Mouse (Mus musculus) hindbrain, embryonic 13.5 days (tissue): ENCODE measurements around the gene Col16a1. TPM values are rescaled to one million over a fixed set of nuclear protein-coding genes. Genes with fewer than 3 reads are reported as not detected.

ENCODE experiments used
- ATAC-seq: fragments of 200-750 bp; cut with Nextera tagmentation; 2 replicates; pipeline ENCODE4 v1.8.0; 2017; ENCODE audit warnings: moderate TSS enrichment; ENCODE audit not compliant: low FRiP score
- H3K27ac ChIP-seq: fragments of 300-500 bp; sonication (generic); 2 replicates; pipeline ENCODE4 v1.5.1; 2015; ENCODE audit warnings: inconsistent platforms, mild to moderate bottlenecking, moderate library complexity
- H3K27me3 ChIP-seq: fragments of 300-500 bp; sonication (generic); 2 replicates; pipeline ENCODE4 v1.6.1; 2015; ENCODE audit warnings: mild to moderate bottlenecking, inconsistent platforms
- H3K36me3 ChIP-seq: fragments of 300-500 bp; sonication (generic); 2 replicates; pipeline ENCODE4 v1.6.1; 2015; ENCODE audit warnings: mild to moderate bottlenecking, inconsistent platforms
- H3K4me1 ChIP-seq: fragments of 300-500 bp; sonication (generic); replicated peaks from 2 replicates; pipeline ENCODE4 v1.6.1; 2015; ENCODE audit warnings: inconsistent platforms
- H3K4me2 ChIP-seq: fragments of 300-500 bp; sonication (generic); 2 replicates; pipeline ENCODE4 v1.6.1; 2015; ENCODE audit warnings: inconsistent platforms, mild to moderate bottlenecking, moderate library complexity
- H3K4me3 ChIP-seq: fragments of 300-500 bp; sonication (generic); 2 replicates; pipeline ENCODE4 v1.5.1; 2015; ENCODE audit warnings: mild to moderate bottlenecking, inconsistent platforms
- H3K9ac ChIP-seq: fragments of 300-500 bp; sonication (generic); 2 replicates; pipeline ENCODE4 v1.6.1; 2015; ENCODE audit warnings: mild to moderate bottlenecking, inconsistent platforms
- H3K9me3 ChIP-seq: fragments of 300-500 bp; sonication (generic); 2 replicates; pipeline ENCODE4 v1.6.1; 2016; ENCODE audit warnings: inconsistent platforms
- WGBS: fragments of 180-500 bp; shearing (Covaris S2); methylation state at CpG from one replicate; pipeline ENCODE4 v1.1.7; 2015; 5-methylcytosine and 5-hydroxymethylcytosine counted together
- polyA plus RNA-seq: library from polyadenylated mRNA; unstranded; fragments of >200 nt; fragmentation: Nextera tagmentation; extraction: Ambion mirVana; gene quantifications from 2 replicates; pipeline ENCODE4 v1.2.1, GENCODE M21; 2015

Col16a1 gene
- polyA plus RNA-seq, 1 experiment from 2014 or later: 5.8 TPM

GRCm38 (mm10) chr4:130140992-130141402, 93.4 kb downstream of the Col16a1 start:
- peak; percentile 38; the same call in 1 of the 2 replicates for ATAC-seq
- peaks cover 33% of the 10 kb centered on the region for H3K4me1 ChIP-seq
- no peaks in the 10 kb centered on the region for H3K36me3 ChIP-seq
- no peaks in the 10 kb centered on the region for H3K9me3 ChIP-seq
- H3K9ac ChIP-seq: no peak overlapping the region
- peak overlapping the region; percentile 1; the same call in 1 of the 2 replicates for H3K4me2 ChIP-seq
- no peak overlapping the region for H3K4me3 ChIP-seq
- 38% methylated on average over 9 of the region's 9 CpGs for WGBS
- H3K27ac ChIP-seq: peak overlapping the region; percentile 48
- H3K27me3 ChIP-seq: peaks cover 70% of the 10 kb centered on the region

- no peak overlapping the region for H3K4me3 ChIP-seq
- 37% methylated on average over 3 of the region's 3 CpGs for WGBS
- no peaks in the 10 kb centered on the region for H3K36me3 ChIP-seq
- H3K27me3 ChIP-seq: peaks cover 64% of the 10 kb centered on the region
- H3K9ac ChIP-seq: peak overlapping the region; percentile 24; the same call in 1 of the 2 replicates
- no peak for ATAC-seq
- H3K27ac ChIP-seq: no peak overlapping the region
- no peaks in the 10 kb centered on the region for H3K9me3 ChIP-seq
- no peak overlapping the region for H3K4me2 ChIP-seq
- peaks cover 33% of the 10 kb centered on the region for H3K4me1 ChIP-seq
These were observed 94.1 kb downstream of the Col16a1 start for GRCm38 (mm10) chr4:130141786-130142185.

DNA sequence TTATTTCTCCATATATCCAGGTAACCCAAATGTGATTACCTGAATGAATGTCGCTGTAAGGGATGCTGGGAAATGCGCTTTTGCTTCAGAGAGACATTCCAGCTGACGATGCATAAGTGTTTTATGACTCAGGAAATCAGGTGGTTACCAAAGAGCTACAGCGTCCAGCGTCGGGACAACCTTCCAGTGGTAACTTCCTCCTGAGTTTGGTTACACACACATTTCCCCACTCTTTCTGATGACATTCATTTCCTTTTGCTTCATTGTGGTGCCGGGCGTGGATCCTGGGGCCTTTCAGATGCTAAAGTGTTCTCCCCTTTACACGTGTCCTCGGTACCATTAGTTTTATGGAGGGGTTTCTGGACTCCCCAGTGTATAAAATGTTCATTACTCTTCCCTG, 100.8 kb downstream of the Col16a1 start:
- Histone ChIP-seq H3K9me3 (no peaks in the 10 kb centered on the region), H3K4me1 (no peaks in the 10 kb centered on the region), H3K4me2 (no peak overlapping the region), H3K27me3 (peaks cover 25% of the 10 kb centered on the region), H3K4me3 (no peak overlapping the region), H3K9ac (no peak overlapping the region), H3K27ac (no peak overlapping the region), H3K36me3 (no peaks in the 10 kb centered on the region)
- 82% methylated on average over 10 of the region's 10 CpGs for WGBS
- ATAC-seq: no peak

Other genes with a start within 250 kb of the Col16a1 start
- gene Ptp4a2, start 236.6 kb upstream of the Col16a1 start, polyA plus RNA-seq: 292 and 306 TPM in 2 replicates
- not detected in 2 replicates for gene Spocd1, start 118.6 kb upstream of the Col16a1 start, polyA plus RNA-seq
- 9.3 and 11.3 TPM in 2 replicates for gene Adgrb2, start 63.0 kb upstream of the Col16a1 start, polyA plus RNA-seq
- gene Pef1, start 54.7 kb downstream of the Col16a1 start, polyA plus RNA-seq: 65.1 and 65.7 TPM in 2 replicates
- gene Hcrtr1, start 91.5 kb downstream of the Col16a1 start, polyA plus RNA-seq: 0.60 and 1.0 TPM in 2 replicates
- 7.5 and 7.6 TPM in 2 replicates for gene Tinagl1, start 127.3 kb downstream of the Col16a1 start, polyA plus RNA-seq
- 0.67 and 1.4 TPM in 2 replicates for gene Gm853, start 174.6 kb downstream of the Col16a1 start, polyA plus RNA-seq
- 61.3 and 62.7 TPM in 2 replicates for gene Serinc2, start 231.4 kb downstream of the Col16a1 start, polyA plus RNA-seq